Mouse (Mus musculus): ENCODE measurements around the gene Nsf. TPM values are rescaled to one million over a fixed set of nuclear protein-coding genes. Genes with fewer than 3 reads are reported as not detected.

The Nsf gene
- polyA plus RNA-seq, 1 experiment from 2014 or later = 59.1 TPM

DNA sequence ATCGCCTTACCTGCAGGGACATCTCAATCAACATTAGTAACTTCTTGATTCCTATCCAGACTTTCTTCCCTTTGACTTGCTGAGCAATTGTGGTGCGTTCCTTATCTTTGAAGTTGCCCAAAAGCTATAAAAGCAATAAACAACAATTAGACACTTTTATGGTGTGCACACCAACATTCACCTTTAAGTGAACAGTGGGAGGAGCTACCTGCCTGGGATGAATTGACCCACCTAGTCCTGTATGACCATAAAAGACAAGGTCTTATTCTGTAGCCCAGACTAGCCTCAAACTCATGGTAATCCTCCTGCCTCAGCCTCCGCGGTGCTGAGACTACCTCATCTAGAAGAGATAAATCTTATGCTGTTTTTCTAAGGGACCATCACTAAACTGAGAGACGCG lies 126.7 kb downstream of the Nsf start:
- no peak overlapping the region for H3K9ac ChIP-seq (ENCODE audit: low read length)
- no peak overlapping the region for H3K4me3 ChIP-seq (ENCODE audit: low read depth, low read length)
- peaks cover 6% of the 10 kb centered on the region; the same call in 1 of the 2 replicates for H3K36me3 ChIP-seq (ENCODE audit: control insufficient read depth, insufficient read depth, low read length)
- H3K27me3 ChIP-seq (ENCODE audit: control insufficient read depth, insufficient read depth, low read length) = no peaks in the 10 kb centered on the region
- WGBS = 95% methylated on average over 6 of the region's 6 CpGs
- peaks cover 15% of the 10 kb centered on the region for H3K4me1 ChIP-seq (ENCODE audit: control insufficient read depth, insufficient read depth, low read length)
- no peak for DNase-seq (ENCODE audit: low spot score, missing footprints)
- no peak for ATAC-seq (ENCODE audit: low FRiP score)
- H3K27ac ChIP-seq (ENCODE audit: low read depth, low read length) = no peak overlapping the region
- no peaks in the 10 kb centered on the region for H3K9me3 ChIP-seq (ENCODE audit: control insufficient read depth, low read length)
- no peak overlapping the region for H3K4me2 ChIP-seq

DNA sequence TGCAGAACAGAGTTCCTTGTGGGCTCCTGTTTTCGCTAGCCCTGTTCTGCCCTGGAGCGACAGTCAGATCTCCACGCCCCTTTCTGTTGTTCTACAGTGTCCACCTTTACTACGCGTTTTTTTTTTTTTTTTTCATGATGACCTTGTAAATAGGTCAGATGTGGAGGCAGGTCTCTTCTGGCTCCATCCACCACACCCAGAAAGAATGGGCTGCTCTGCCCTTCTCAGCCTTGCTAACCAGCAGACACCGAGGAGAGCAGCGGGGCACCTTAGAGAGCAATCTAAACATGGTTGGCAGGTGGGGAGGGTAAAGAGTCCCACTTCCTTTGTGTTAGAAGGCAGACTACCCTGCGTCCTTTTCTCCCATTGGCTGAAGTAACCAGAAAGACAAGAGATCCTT lies 137.1 kb downstream of the Nsf start:
- Histone ChIP-seq H3K9me3 (ENCODE audit: control insufficient read depth, low read length) (no peaks in the 10 kb centered on the region), H3K9ac (ENCODE audit: low read length) (no peak overlapping the region), H3K4me3 (ENCODE audit: low read depth, low read length) (no peak overlapping the region), H3K27me3 (ENCODE audit: control insufficient read depth, insufficient read depth, low read length) (peaks cover 2% of the 10 kb centered on the region), H3K4me1 (ENCODE audit: control insufficient read depth, insufficient read depth, low read length) (no peaks in the 10 kb centered on the region), H3K27ac (ENCODE audit: low read depth, low read length) (no peak overlapping the region), H3K4me2 (no peak overlapping the region), H3K36me3 (ENCODE audit: control insufficient read depth, insufficient read depth, low read length) (peaks cover 4% of the 10 kb centered on the region; the same call in 1 of the 2 replicates)
- no peak for DNase-seq (ENCODE audit: low spot score, missing footprints)
- WGBS = 88% methylated on average over 8 of the region's 8 CpGs
- ATAC-seq (ENCODE audit: low FRiP score) = no peak

DNA sequence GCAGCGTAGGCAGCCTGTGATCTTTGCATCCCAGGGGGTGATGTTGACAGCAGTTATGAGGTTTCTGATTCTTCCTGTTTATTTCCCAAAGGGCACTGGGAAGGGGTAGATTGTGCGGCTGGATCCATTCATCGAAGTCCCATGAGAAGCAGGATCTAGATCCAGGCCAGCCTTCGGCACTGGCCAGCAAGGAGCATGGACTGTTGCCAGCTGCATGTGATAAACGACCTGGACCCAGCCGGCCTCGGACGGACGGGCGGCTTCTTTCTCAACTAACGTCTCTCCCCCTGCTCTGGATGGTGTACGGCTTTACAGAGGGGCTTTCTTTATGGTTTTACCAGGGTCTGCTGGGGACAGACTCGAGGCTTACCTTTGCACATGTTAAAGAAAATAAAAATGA lies 137.9 kb downstream of the Nsf start:
- Histone ChIP-seq H3K27ac (ENCODE audit: low read depth, low read length) (no peak overlapping the region), H3K4me1 (ENCODE audit: control insufficient read depth, insufficient read depth, low read length) (peaks cover 5% of the 10 kb centered on the region), H3K36me3 (ENCODE audit: control insufficient read depth, insufficient read depth, low read length) (peaks cover 5% of the 10 kb centered on the region; the same call in 1 of the 2 replicates), H3K9ac (ENCODE audit: low read length) (no peak overlapping the region), H3K27me3 (ENCODE audit: control insufficient read depth, insufficient read depth, low read length) (peaks cover 9% of the 10 kb centered on the region), H3K9me3 (ENCODE audit: control insufficient read depth, low read length) (no peaks in the 10 kb centered on the region), H3K4me3 (ENCODE audit: low read depth, low read length) (no peak overlapping the region), H3K4me2 (no peak overlapping the region)
- DNase-seq (ENCODE audit: low spot score, missing footprints) = no peak
- ATAC-seq (ENCODE audit: low FRiP score) = no peak
- WGBS = 88% methylated on average over 13 of the region's 13 CpGs

DNA sequence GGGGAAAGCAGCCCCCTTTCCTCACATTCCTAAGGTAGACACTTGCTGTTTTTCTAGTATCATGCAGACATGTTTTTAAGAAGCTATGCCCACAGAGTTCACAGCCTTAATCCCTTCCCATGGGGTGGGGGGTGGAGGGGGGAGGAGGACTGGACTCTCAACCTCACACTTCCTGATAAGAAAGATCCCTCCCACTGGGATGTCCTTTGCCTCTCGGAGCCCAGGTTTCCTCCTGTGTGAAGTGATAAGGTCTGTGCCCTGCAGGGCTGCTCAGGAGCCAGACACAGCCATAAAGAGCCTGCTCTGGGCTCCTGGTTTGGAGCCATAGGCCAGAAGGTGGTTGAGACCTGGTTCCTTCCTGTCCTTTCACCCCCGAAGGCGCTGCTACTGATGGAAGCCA lies 139.0 kb downstream of the Nsf start:
- peaks cover 5% of the 10 kb centered on the region; the same call in 1 of the 2 replicates for H3K36me3 ChIP-seq (ENCODE audit: control insufficient read depth, insufficient read depth, low read length)
- 55% methylated on average over 3 of the region's 3 CpGs for WGBS
- H3K27me3 ChIP-seq (ENCODE audit: control insufficient read depth, insufficient read depth, low read length) = peaks cover 13% of the 10 kb centered on the region

DNA sequence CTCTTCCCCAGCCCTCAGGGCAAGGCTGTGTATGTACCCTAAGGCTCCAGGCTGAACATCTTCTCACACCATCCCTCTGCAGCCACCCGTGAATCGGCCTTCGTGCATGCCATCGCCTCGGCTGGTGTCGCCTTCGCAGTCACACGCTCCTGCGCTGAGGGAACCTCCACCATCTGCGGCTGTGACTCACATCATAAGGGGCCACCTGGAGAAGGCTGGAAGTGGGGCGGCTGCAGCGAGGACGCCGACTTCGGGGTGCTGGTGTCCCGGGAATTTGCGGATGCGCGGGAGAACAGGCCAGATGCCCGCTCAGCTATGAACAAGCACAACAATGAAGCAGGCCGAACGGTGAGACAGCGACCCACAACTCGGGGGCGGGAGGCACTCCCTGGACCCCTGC lies 142.6 kb downstream of the Nsf start:
- WGBS = 44% methylated on average over 25 of the region's 25 CpGs
- no peaks in the 10 kb centered on the region for H3K9me3 ChIP-seq (ENCODE audit: control insufficient read depth, low read length)
- no peak overlapping the region for H3K9ac ChIP-seq (ENCODE audit: low read length)
- peaks cover 43% of the 10 kb centered on the region for H3K4me1 ChIP-seq (ENCODE audit: control insufficient read depth, insufficient read depth, low read length)
- no peak for ATAC-seq (ENCODE audit: low FRiP score)
- H3K4me3 ChIP-seq (ENCODE audit: low read depth, low read length) = no peak overlapping the region
- H3K36me3 ChIP-seq (ENCODE audit: control insufficient read depth, insufficient read depth, low read length) = peaks cover 5% of the 10 kb centered on the region; the same call in 1 of the 2 replicates
- H3K27ac ChIP-seq (ENCODE audit: low read depth, low read length) = no peak overlapping the region
- peaks cover 31% of the 10 kb centered on the region for H3K27me3 ChIP-seq (ENCODE audit: control insufficient read depth, insufficient read depth, low read length)
- DNase-seq (ENCODE audit: low spot score, missing footprints) = peak; percentile 88
- H3K4me2 ChIP-seq = no peak overlapping the region

More for the DNA sequence above, 139.0 kb downstream of the Nsf start:
- peaks cover 15% of the 10 kb centered on the region for H3K4me1 ChIP-seq (ENCODE audit: control insufficient read depth, insufficient read depth, low read length)
- H3K4me2 ChIP-seq = no peak overlapping the region
- no peaks in the 10 kb centered on the region for H3K9me3 ChIP-seq (ENCODE audit: control insufficient read depth, low read length)
- DNase-seq (ENCODE audit: low spot score, missing footprints) (no peak), ATAC-seq (ENCODE audit: low FRiP score) (no peak)
- no peak overlapping the region for H3K4me3 ChIP-seq (ENCODE audit: low read depth, low read length)
- no peak overlapping the region for H3K27ac ChIP-seq (ENCODE audit: low read depth, low read length)
- no peak overlapping the region for H3K9ac ChIP-seq (ENCODE audit: low read length)

DNA sequence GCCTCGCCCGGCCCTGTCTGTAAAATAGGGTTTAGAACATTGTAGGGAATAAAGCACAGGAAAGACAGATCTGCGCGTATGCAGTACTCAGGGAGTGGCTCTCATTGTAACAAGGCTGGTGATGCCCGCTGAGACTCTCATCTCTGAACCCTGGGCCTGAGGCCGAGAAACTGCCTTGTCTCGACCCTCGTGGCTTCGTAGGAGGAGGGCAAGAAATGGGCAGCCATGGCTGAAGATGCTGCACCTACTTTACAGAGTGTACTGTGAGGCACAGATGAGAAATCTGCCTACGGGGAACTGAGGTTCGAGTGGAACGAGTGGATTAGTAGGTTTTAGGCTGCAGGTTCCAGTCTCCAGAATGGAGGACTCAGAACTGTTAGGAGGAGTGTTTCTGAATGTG lies 143.2 kb downstream of the Nsf start:
- no peaks in the 10 kb centered on the region for H3K9me3 ChIP-seq (ENCODE audit: control insufficient read depth, low read length)
- peaks cover 5% of the 10 kb centered on the region; the same call in 1 of the 2 replicates for H3K36me3 ChIP-seq (ENCODE audit: control insufficient read depth, insufficient read depth, low read length)
- peak overlapping the region; percentile 45 for H3K4me3 ChIP-seq (ENCODE audit: low read depth, low read length)
- H3K9ac ChIP-seq (ENCODE audit: low read length) = peak overlapping the region; percentile 82
- H3K27me3 ChIP-seq (ENCODE audit: control insufficient read depth, insufficient read depth, low read length) = peaks cover 31% of the 10 kb centered on the region
- DNase-seq (ENCODE audit: low spot score, missing footprints) = peak; percentile 94
- peak overlapping the region; percentile 84; the same call in 1 of the 2 replicates for H3K27ac ChIP-seq (ENCODE audit: low read depth, low read length)
- ATAC-seq (ENCODE audit: low FRiP score) = no peak; the same call in 1 of the 2 replicates
- H3K4me2 ChIP-seq = peak overlapping the region; percentile 81
- H3K4me1 ChIP-seq (ENCODE audit: control insufficient read depth, insufficient read depth, low read length) = peaks cover 43% of the 10 kb centered on the region
- WGBS = 10% methylated on average over 12 of the region's 12 CpGs

DNA sequence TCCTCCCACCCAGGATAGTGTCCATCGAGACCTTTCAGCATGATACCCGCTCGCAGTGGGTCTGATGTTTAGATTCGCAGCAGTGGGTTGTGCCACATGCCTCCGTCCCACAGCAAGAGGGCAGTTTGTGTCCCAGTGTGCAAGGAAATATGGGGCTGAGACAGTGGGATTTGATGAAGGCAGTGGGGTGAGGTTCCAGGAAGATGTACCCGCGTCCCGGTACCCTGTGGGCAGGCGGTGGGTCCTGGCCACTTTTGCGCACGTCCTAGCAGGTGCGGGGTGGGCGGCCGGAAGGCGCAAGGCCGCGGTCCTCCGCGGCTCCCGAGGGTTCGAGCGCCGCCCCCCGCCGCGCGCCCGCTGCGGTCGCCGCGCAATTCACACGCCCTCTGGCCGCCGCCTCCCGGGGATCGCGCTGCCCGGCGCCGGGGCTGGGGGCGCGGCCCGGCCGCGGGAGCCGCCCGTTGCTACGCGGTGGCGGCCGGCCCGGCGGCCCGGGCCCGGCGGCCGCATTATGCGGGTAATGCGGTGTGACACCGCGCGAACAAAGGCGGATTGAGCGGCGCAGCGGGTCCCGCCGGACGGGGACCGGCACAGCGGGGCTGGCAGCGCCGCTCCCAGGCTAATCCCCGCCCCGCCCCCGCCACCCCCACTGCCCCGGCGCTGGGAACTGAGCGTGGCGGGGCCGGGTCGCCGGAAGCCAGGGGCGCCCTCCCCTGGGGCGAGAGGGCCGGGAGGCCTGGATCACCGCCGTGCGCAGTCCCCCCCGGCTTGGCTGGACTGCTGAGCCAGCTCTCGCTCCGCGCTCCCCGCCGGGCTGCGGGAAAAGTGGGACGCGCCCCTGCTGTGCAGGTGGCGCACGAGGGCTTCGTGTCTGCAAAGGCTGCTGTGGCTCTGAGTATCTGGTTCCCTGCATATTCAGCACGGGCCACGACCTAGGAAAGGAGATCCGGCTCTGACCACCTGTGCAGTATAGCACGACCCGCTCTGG lies 144.0 kb downstream of the Nsf start:
- Histone ChIP-seq H3K36me3 (ENCODE audit: control insufficient read depth, insufficient read depth, low read length) (peaks cover 5% of the 10 kb centered on the region; the same call in 1 of the 2 replicates), H3K9ac (ENCODE audit: low read length) (peak overlapping the region; percentile 82), H3K27ac (ENCODE audit: low read depth, low read length) (peak overlapping the region; percentile 84), H3K4me1 (ENCODE audit: control insufficient read depth, insufficient read depth, low read length) (peaks cover 43% of the 10 kb centered on the region), H3K4me2 (peak overlapping the region; percentile 81), H3K27me3 (ENCODE audit: control insufficient read depth, insufficient read depth, low read length) (peaks cover 31% of the 10 kb centered on the region), H3K9me3 (ENCODE audit: control insufficient read depth, low read length) (no peaks in the 10 kb centered on the region), H3K4me3 (ENCODE audit: low read depth, low read length) (peak overlapping the region; percentile 45)
- DNase-seq (ENCODE audit: low spot score, missing footprints) = peak; percentile 94
- peak; percentile 83 for ATAC-seq (ENCODE audit: low FRiP score)
- WGBS = under 1% methylated on average over 72 of the region's 107 CpGs

DNA sequence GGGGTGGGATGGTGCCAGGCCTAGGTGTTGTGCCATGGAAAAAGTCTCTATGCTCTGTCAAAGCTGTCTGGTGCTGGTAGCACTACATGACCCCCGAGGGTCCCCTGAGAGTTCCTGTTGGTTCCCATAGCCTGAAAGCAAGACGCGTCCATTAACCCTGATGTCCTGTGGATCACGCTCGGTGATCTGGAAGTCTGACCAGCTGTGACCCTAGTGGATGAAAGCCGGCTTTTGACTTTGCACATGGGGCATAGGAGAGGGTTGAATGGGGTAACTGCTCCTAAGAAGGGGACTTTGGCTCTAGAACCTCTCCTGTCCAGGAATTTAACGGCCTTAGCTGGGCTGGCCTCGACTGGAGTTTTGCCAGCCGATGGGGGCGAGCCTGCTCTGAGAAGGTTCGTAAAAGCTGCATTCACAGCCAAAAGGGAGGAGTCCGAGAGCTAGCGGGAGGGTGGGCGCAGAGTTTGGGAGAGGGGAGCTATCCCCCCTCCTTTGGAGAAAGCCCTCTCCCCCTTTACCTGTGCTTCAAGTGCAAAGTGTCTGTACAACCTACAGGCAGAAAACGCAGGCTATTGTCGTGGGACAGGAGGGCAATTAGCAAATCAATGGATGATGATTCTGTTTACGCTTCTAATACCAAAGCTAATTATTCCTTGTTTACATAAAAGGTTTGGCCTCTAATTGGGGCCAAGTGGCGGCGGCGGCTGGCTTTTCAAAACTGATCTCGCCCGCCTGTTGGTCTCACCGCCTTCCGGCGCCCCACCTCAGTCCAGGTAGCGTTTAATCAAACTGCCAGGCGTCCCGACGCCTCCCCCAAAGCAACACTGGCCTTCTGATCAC lies 144.9 kb downstream of the Nsf start:
- 2% methylated on average over 29 of the region's 29 CpGs for WGBS
- DNase-seq (ENCODE audit: low spot score, missing footprints) = peak; percentile 95
- peak overlapping the region; percentile 45; the same call in 1 of the 2 replicates for H3K4me3 ChIP-seq (ENCODE audit: low read depth, low read length)
- H3K9me3 ChIP-seq (ENCODE audit: control insufficient read depth, low read length) = no peaks in the 10 kb centered on the region
- H3K4me2 ChIP-seq = peak overlapping the region; percentile 81
- H3K27me3 ChIP-seq (ENCODE audit: control insufficient read depth, insufficient read depth, low read length) = peaks cover 31% of the 10 kb centered on the region
- peaks cover 43% of the 10 kb centered on the region for H3K4me1 ChIP-seq (ENCODE audit: control insufficient read depth, insufficient read depth, low read length)
- peak overlapping the region; percentile 82 for H3K9ac ChIP-seq (ENCODE audit: low read length)
- ATAC-seq (ENCODE audit: low FRiP score) = no peak
- peak overlapping the region; percentile 84 for H3K27ac ChIP-seq (ENCODE audit: low read depth, low read length)
- H3K36me3 ChIP-seq (ENCODE audit: control insufficient read depth, insufficient read depth, low read length) = peaks cover 5% of the 10 kb centered on the region; the same call in 1 of the 2 replicates

Data from midbrain, embryonic 11.5 days (tissue).